Mouse (Mus musculus) left cerebral cortex, adult 2 months (tissue): ENCODE measurements around the gene Hmgn2. TPM values are rescaled to one million over a fixed set of nuclear protein-coding genes. Genes with fewer than 3 reads are reported as not detected.
A peak's percentile ranks its signal among the peaks of the same experiment; 100 is the strongest.
"Not testable (repeated sequence)": the region's sequence is repeated elsewhere in the genome, so short reads cannot be mapped to it uniquely, and the experiment has no call there.

Source experiments
- DNase-seq, 2 experiments: peaks; one replicate each; pipeline ENCODE4 v3.0.0; 2021 to 2022; ENCODE audit warnings: low spot score in 2 of 2, mixed read lengths in 1 of 2; ENCODE audit errors: extremely low spot score in 1 of 2
- H3K27ac ChIP-seq: fragments of 200-600 bp; 2 replicates; pipeline ENCODE4 v1.8.1; 2022
- H3K4me3 ChIP-seq: fragments of 200-600 bp; 2 replicates; pipeline ENCODE4 v1.8.1; 2022
- CTCF ChIP-seq: fragments of 200-600 bp; IDR thresholded peaks from 2 replicates; pipeline ENCODE4 v1.8.1; 2022; ENCODE audit warnings: antibody characterized with exemption, mild to moderate bottlenecking, moderate library complexity
- intact Hi-C: fragments of 180-260 bp; cut with DNase I; formaldehyde crosslinking; loops from one replicate; pipeline ENCODE4 v1.15.1; 2025
- total RNA-seq, 2 experiments: library from RNA; stranded (reverse); gene quantifications; 2 replicates each; pipeline ENCODE4 v1.2.3; 2021

The Hmgn2 gene
- total RNA-seq, 2 experiments from 2014 or later = 87.8 to 99.8 TPM

DNA sequence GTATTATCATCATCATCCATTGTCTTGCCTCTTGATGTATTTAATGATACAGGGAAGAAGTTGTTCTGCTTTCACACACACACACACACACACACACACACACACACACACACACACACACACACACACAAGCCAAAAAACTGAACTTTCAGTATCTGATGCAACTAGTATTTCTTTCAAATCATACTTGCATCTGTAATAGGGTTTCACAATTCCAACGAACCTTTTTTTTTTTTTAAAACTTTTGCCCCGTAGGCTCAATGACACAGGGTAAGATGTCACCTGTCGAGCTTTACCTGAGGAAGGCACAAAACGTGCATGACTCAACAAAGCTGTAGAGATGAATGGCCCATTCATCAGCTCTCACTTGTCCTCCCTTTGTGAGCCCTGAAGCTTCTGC lies 33.8 kb upstream of the Hmgn2 start:
- intact Hi-C loops = no loop called here
- TF ChIP-seq CTCF = no peak
- DNase-seq = no peak
- no peak overlapping the region for H3K4me3 ChIP-seq
- H3K27ac ChIP-seq = no peak overlapping the region

DNA sequence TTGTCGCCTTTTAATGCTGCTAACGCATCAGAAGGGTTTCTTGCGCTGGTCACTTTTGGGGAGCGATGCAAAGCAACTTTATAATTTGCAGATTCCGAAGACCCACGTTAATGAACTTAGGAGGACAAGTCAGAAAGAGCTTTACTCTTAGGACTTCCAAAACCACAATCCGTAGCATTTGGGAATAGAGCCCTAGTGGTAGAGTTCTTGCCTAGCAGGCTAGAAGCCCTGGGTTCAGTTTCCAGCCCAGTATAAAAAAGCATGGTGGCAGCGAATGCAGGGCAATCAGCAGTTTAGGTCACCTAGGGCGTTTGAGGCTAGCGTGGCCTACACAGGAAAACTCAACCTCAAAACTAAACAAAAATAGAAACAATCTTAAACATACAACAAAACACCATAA lies 33.3 kb upstream of the Hmgn2 start:
- DNase-seq = no peak
- intact Hi-C loops = loop anchor here (2.0 kb wide), 1 partner anchor 35 kb away; no protein-coding TSS in a partner anchor
- Histone ChIP-seq H3K27ac (no peak overlapping the region), H3K4me3 (no peak overlapping the region)
- TF ChIP-seq CTCF = peak; percentile 10; the same call in 1 of the 2 replicates

DNA sequence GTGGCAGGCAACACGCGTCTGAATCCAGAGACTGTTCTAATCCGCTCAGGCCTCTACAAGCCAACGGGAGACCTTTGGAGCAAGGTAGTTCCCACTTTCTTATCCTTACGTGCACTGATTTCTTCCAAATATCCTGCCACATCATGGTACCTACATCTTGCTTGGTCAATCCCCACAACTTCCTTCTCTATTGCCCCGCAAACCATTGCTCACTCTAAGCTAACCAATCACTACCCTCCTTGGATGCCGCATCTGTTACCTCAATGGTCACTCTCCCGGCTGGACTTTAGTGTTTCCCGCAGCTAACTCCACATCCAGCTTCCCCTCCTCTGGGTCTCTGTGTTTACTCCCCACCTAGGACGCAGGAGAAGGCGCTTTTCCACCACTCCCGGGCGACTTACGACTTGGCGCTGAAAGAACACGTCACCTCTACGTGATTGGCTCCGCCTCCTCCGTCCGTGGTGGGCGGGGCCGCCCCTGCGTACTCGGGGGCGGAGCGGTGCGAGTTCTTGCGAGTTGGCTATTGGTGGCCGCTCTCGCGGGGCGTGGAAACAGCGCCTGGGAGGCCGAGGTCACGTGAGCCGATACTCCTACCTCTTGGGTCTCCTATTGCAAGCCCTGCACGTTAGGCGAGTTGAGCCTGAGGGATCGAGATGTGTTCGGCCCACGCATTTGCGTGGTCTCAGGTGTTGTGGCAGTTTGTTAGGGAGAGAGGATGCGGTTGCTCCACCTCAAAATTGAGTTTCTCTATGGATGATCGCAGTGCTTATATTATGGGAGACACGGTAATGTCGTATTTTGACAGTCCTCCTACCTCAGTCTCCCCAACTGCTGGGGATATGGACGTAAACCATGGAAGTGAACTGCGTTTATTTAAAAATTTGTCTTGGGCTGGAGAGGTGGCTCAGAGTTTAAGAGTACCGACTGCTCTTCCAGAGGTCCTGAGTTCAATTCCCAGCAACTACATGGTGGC lies 32.3 kb upstream of the Hmgn2 start, which contains the start of gene Dhdds:
Gene Dhdds (minus strand): TSS at position 453 of the 973 bp plus-strand sequence.
- Histone ChIP-seq H3K27ac (peak within 1 kb of the TSS; percentile 88), H3K4me3 (peak within 1 kb of the TSS; percentile 79)
- intact Hi-C loops = loop anchor here (2.0 kb wide), 1 partner anchor 34 kb away; no protein-coding TSS in a partner anchor
- peak; percentile 93 to 95 for DNase-seq
- no peak for TF ChIP-seq CTCF

DNA sequence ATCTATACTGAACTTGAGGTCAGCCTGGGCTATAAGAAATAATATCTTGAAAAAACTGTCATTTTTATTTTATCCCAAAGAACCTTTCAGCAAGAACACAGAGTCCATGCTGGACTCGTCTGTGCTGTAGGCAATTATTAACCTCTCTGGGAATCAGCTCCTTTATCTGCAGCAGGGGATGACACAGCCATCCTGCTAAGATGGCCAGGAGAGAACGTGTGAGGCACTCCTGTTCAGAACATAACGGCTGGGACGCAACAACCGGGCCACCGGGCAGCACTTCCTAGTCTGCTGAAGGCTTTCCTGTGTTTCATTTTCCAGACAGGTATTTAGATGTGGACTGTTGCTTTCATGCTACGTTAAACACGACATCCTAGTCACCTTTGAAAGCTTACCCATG lies 26.2 kb upstream of the Hmgn2 start:
- Histone ChIP-seq H3K27ac (no peak overlapping the region), H3K4me3 (no peak overlapping the region)
- no peak for DNase-seq
- no peak for TF ChIP-seq CTCF
- intact Hi-C loops = no loop called here

DNA sequence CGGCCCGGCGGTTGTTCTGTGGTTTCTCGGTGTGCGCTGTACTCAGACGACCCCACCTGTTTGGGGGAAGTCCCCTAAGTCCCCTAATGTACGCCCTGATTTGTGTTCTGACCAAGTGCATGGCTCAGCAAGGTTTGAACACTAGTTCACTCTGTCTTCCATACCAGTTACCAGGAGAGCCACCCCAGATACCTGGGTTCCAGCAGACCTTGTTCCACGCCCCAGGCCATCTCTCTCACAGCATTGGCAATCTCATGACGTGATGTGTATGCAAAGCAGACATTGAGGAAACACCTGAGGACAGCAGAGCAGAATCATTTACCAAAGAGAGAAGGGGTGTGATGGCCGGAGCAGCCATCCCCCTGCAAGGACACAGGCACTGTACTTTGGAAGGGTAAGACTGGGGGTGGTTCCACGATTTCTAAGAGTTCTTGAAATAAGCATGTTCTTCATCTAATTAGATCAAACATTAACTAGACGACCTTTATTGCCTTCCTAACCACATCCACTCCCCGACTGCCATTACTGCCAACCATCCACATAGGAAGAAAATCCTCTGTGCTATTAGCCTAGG lies 22.7 kb upstream of the Hmgn2 start:
- intact Hi-C loops = no loop called here
- Histone ChIP-seq H3K27ac (no peak overlapping the region), H3K4me3 (no peak overlapping the region)
- no peak for TF ChIP-seq CTCF
- DNase-seq = no peak

DNA sequence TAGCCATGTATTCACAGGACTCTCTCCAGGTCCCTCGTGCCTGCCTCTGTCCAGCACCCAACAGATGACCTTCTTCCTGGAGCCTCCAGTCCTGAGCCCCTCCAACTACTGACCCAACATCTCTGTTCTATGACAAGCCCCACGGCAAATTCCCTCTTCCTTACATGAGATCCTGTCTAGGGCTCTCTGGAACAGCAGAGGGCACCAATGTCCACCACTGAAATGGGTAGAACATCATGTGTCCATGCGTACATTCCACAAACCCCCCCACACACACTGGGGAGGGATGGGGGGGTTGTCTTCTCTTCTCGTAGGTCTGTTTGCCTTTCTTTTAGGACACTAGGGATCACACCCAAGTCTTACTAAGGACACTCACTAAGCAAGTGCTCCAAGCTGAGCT lies 21.6 kb upstream of the Hmgn2 start:
- no peak overlapping the region for H3K4me3 ChIP-seq
- DNase-seq = no peak
- no peak overlapping the region for H3K27ac ChIP-seq
- intact Hi-C loops = no loop called here
- peak; percentile 25 for TF ChIP-seq CTCF

DNA sequence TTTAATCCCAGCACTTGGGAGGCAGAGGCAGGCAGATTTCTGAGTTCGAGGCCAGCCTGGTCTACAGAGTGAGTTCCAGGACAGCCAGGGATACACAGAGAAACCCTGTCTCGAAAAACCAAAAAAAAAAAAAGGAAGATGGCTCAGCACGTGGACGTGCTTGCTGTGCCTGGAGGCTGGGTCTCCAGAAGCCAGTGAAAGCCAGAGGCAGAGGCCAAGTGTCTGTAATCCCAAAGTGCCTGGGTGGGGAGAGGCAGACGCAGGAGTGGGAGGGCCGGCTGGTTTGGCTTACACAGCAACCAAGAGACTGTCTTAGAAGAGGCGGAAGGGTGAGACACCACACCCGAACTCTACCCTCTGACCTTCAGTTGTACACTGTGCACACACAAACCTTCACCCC lies 19.8 kb upstream of the Hmgn2 start:
- H3K27ac ChIP-seq, DNase-seq: not testable (repeated sequence)

DNA sequence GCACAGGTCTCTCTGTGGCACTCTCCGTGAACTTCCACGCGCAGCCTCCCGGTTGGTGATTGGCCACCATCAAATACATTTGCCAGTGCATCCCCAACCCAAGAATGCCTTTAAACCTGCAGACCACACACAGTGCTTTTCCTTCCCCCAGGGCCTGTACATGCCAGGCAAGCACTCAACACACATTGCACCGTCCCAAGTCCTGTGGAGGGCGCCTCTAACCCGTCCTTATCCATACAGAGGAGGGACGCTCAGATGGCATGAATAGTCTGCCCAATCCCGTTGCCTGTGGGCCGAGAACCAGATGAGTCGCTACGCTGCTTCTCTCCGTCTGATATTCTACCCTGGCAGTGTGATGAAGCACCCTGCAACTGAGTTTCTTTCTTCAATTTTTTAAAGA lies 14.5 kb upstream of the Hmgn2 start:
- no peak for DNase-seq
- H3K27ac ChIP-seq = no peak overlapping the region
- intact Hi-C loops = no loop called here
- H3K4me3 ChIP-seq = no peak overlapping the region
- no peak for TF ChIP-seq CTCF

More for the DNA sequence above, 19.8 kb upstream of the Hmgn2 start:
- H3K4me3 ChIP-seq, intact Hi-C loops: not testable (repeated sequence)

DNA sequence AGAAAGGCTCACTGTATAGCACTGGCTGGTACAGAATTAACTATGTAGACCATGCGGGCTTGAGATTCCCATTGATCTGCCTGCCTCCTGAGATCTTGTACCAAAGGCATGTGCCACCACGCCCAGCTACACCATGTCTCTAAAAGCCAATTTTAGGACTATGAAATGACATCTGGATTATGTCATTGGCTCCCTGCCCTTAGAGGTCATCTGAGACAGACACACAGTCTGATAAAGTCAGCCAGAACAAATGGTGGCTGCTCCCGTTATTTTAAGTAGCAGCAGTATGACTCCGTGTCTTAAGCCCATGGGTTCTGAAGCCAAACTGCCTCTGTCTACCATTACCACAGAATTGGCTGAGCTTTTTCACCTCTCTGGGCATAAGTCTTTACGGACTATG lies 12.0 kb upstream of the Hmgn2 start:
- no peak overlapping the region for H3K27ac ChIP-seq
- DNase-seq = no peak
- H3K4me3 ChIP-seq = no peak overlapping the region
- intact Hi-C loops = no loop called here
- TF ChIP-seq CTCF = no peak

DNA sequence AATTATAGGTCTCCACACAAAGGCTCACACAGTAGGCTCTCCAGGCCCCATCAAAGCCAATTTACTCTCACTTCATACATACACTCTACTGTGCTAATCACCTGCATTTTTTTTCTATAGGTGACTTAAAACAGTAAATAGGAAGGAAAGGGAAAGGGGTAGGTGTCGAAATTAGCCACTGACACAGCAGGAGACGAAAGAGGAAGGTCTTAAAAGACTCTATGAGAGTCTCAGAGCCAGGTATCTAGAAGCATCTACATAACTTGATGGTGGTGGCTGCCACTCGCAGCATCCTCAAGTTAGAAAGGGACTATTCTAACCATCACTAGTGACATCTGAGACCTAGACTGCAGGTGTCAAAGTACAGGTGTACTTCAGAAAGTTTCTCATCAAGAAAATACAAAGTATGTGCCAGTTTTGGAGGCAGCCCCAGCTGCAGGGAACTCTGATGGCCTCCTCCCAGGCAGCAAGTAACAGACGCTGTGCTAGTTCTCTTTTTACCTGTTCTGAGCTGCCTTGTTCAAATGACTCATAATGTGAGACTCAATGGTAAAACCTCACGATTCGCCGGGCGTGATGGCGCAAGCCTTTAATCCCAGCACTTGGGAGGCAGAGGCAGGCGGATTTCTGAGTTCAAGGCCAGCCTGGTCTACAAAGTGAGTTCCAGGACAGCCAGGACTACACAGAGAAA lies 9.7 kb upstream of the Hmgn2 start:
- DNase-seq = no peak

DNA sequence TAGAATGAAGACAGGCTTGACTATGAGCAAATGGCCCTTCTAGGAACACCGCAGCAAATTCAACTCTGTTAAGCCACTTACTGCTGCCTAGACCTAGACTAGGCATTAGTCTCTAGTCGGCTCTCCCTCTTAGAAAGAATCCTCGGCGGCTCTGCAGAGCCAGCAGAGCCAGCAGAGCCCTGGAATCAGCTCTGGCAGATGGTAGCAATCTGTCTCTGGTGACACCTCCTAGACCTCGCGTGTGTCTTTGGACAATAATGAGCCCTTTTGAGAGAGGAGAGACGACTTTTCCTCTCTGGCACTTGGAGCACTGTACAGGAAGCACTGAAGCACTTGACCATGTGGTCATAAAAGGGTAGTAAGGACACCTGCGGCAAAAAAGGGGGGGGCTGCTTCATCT lies 3.3 kb upstream of the Hmgn2 start:
- no peak for DNase-seq
- Histone ChIP-seq H3K27ac (no peak overlapping the region), H3K4me3 (no peak overlapping the region)
- intact Hi-C loops = no loop called here
- TF ChIP-seq CTCF = no peak

More for the DNA sequence above, 9.7 kb upstream of the Hmgn2 start:
- TF ChIP-seq CTCF = no peak
- Histone ChIP-seq H3K4me3 (no peak overlapping the region), H3K27ac (no peak overlapping the region)
- intact Hi-C loops = no loop called here

DNA sequence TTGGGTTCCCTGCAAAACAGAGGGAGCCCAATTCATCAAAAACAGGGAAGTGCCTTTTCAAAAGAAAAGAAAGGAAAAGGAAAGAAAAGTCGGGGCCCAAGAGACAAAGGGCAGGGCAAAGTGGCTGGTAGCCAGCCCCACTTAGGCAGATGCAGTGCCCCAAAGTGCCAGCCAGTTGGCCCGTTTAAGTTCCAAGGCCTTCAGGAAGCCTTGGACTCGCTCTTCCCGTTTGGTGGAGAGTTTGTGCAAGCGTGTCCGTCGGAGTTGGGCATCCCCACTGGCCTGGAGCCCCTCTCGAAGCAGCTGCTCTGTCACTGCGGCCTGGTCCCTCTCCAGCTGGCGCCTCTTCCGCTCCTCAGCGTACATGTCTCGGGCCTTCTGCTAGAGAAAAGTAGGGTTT lies 2.4 kb upstream of the Hmgn2 start:
- H3K27ac ChIP-seq = no peak overlapping the region
- no peak for DNase-seq
- no peak for TF ChIP-seq CTCF
- intact Hi-C loops = no loop called here
- no peak overlapping the region for H3K4me3 ChIP-seq
